Comparison of ENCODE assay signal across 23 mouse cellular contexts in the genomic region with DNA sequence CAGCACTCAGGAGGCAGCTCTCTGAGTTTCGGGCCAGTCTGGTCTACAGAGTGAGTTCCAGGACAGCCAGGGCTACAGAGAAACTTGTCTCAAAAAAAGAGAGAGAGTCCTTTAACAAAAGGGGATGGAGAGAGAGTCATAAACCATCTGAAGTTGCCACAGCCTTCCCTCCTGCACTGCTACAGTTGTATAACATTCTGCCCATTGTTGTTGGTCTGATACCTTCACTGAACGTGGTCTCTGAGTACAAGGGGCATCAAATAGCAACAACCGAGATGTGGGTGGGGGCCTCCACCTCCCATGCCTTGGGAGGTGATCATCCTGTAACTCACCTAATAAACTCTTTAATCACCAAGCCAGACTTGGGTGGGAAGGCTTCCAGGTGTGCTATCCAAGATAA. TPM values are rescaled to one million over a fixed set of nuclear protein-coding genes. Genes with fewer than 3 reads are reported as not detected.
"Had no signal": no experiment of that assay in that cellular context is flagged by ENCODE, and none has a peak within 500 bp of the region (broad histone marks: within the 10 kb centered on the region; RNA-seq: fewer than 3 reads in every experiment).

No protein-coding gene starts in this region.

- H3K36me3 ChIP-seq: liver, embryonic 13.5 days; liver, embryonic 15.5 days; lung, embryonic 15.5 days; midbrain, embryonic 12.5 days; midbrain, embryonic 15.5 days; neural tube, embryonic 12.5 days; stomach, embryonic 15.5 days had no signal

- H3K27me3 ChIP-seq: liver, embryonic 13.5 days; liver, embryonic 15.5 days; lung, embryonic 15.5 days; midbrain, embryonic 12.5 days; midbrain, embryonic 15.5 days; neural tube, embryonic 12.5 days; stomach, embryonic 15.5 days had no signal

- H3K27ac ChIP-seq: liver, embryonic 13.5 days; liver, embryonic 15.5 days; lung, embryonic 15.5 days; macrophage; midbrain, embryonic 12.5 days; midbrain, embryonic 15.5 days; neural tube, embryonic 12.5 days; stomach, embryonic 15.5 days had no signal

- H3K4me2 ChIP-seq: liver, embryonic 13.5 days; liver, embryonic 15.5 days; lung, embryonic 15.5 days; midbrain, embryonic 12.5 days; midbrain, embryonic 15.5 days; neural tube, embryonic 12.5 days; stomach, embryonic 15.5 days had no signal

- H3K4me3 ChIP-seq: liver, embryonic 13.5 days; liver, embryonic 15.5 days; lung, embryonic 15.5 days; megakaryocyte, embryonic 14.5 days; midbrain, embryonic 12.5 days; midbrain, embryonic 15.5 days; neural tube, embryonic 12.5 days; stomach, embryonic 15.5 days had no signal

- ATAC-seq: liver, postnatal 0 days; lung, postnatal 0 days; midbrain, embryonic 15.5 days had no signal

- DNase-seq: liver, embryonic 13.5 days; liver, postnatal 0 days; lung, adult 2 months; lung, postnatal 14 days; lung, postnatal 36 days; right cerebral cortex, postnatal 14 days; thymus, adult 18-20 months; thymus, postnatal 25 days; thymus, postnatal 4 days had no signal

- H3K9ac ChIP-seq: liver, embryonic 13.5 days; liver, embryonic 15.5 days; liver, postnatal 0 days; lung, embryonic 15.5 days; midbrain, embryonic 12.5 days; midbrain, embryonic 15.5 days; neural tube, embryonic 12.5 days; stomach, embryonic 15.5 days had no signal

- H3K9me3 ChIP-seq: liver, embryonic 13.5 days; liver, embryonic 15.5 days; lung, embryonic 15.5 days; megakaryocyte, embryonic 14.5 days; midbrain, embryonic 12.5 days; midbrain, embryonic 15.5 days; neural tube, embryonic 12.5 days; stomach, embryonic 15.5 days had no signal

RNA-seq across cellular contexts. Expression of a gene that starts 3.7 kb away (rescaled TPM):
- polyA plus RNA-seq: liver, embryonic 13.5 days; liver, embryonic 15.5 days; liver, postnatal 0 days; lung, embryonic 15.5 days; lung, postnatal 0 days; macrophage; midbrain, embryonic 12.5 days; midbrain, embryonic 15.5 days; midbrain, postnatal 0 days; neural tube, embryonic 12.5 days; neural tube, embryonic 14.5 days; spleen, adult 2 months; thymus, postnatal 0 days had no signal

RNA-seq across cellular contexts. Expression of a gene that starts 14.2 kb away (rescaled TPM):
- polyA plus RNA-seq: liver, embryonic 15.5 days; liver, postnatal 0 days; lung, adult 2 months; lung, embryonic 15.5 days; macrophage; neural tube, embryonic 12.5 days; neural tube, embryonic 14.5 days; spleen, adult 2 months; urinary bladder, adult 2 months had no signal
